Mouse (Mus musculus): ENCODE results near the gene Malsu1. TPM values are rescaled to one million over a fixed set of nuclear protein-coding genes. Genes with fewer than 3 reads are reported as not detected.
A peak's percentile ranks its signal among the peaks of the same experiment; 100 is the strongest.

The Malsu1 gene
- polyA plus RNA-seq, 1 experiment from 2014 or later, result 69.1 TPM

DNA sequence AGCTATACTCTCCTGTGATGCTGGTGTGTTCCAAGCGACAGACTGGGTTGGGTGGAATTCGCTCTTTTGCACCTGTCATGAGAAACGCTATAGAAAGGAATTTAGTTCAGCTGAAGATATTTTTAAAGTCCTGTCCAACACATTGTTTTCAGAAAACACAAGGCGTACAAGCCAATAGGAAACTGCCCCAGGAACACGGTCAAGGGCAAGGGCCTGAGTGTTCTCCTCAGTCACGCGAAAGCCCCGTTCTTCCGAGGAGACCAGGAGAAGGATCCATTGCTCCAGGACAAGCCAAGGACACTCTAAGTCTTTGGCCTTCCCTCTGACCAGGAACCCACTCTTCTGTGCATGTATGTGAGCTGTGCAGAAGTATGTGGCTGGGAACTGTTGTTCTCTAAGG is 17.6 kb upstream of the Malsu1 start:
- Histone ChIP-seq H3K9me3 (ENCODE audit: control insufficient read depth, low read length) (no peaks in the 10 kb centered on the region), H3K27ac (ENCODE audit: low read length) (no peak overlapping the region), H3K4me1 (ENCODE audit: control insufficient read depth, insufficient read depth, low read length) (no peaks in the 10 kb centered on the region), H3K27me3 (replicated peaks; ENCODE audit: control insufficient read depth, insufficient read depth, low read length) (no peaks in the 10 kb centered on the region), H3K36me3 (ENCODE audit: control insufficient read depth, insufficient read depth, low read length) (no peaks in the 10 kb centered on the region), H3K4me2 (ENCODE audit: low read depth, low read length) (no peak overlapping the region), H3K4me3 (ENCODE audit: low read length) (no peak overlapping the region), H3K9ac (ENCODE audit: low read depth, low read length) (no peak overlapping the region)
- no peak for ATAC-seq
- 84% methylated on average over 9 of the region's 9 CpGs for WGBS

DNA sequence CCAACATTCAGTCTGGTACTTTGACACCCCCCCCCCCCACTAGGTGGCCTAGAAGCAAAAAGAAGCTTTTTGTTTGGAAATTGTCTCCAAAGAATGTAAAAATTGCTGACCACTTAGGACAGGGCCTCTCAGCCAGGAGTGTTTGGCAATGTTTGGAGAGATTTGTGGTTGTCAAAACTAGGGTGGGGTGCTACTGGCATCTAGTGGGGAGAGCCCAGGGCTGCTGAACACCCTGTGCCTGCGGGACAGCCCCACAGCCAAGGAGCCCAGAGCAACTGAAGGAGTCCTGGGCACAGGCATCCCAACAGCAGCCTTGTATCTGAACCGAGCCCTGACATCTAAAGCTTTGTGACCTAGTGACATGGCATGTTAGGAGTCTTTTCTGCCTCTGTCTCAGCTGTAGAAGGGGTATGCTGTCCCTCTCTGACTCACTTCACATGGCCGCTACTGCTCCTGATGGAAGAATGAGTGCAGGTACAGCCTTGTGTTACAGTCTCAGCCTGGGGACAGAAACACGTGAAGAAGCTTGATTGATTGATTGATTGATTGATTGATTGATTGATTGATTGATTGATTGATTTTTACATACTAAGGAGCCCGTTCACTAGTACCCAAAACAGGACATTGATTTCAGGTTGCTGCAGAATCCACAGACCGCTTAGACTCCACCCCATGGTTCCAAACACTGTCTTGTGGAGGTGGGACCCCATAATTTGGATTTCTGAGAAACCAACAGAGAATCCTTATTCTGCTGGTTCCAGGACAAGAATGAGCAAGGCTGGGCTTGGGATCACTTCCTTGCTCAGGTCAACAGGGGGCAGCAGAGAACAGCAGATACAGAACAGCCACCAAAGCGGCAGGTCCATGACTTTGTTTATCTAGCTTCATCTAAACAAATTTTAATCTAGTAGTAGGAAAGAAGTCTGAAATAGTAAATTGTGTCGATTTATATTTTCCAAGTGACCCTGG is 16.3 kb upstream of the Malsu1 start:
- peak; percentile 38; the same call in 1 of the 2 replicates for ATAC-seq
- Histone ChIP-seq H3K9me3 (ENCODE audit: control insufficient read depth, low read length) (no peaks in the 10 kb centered on the region), H3K9ac (ENCODE audit: low read depth, low read length) (no peak overlapping the region), H3K4me3 (ENCODE audit: low read length) (no peak overlapping the region), H3K36me3 (ENCODE audit: control insufficient read depth, insufficient read depth, low read length) (no peaks in the 10 kb centered on the region), H3K27me3 (replicated peaks; ENCODE audit: control insufficient read depth, insufficient read depth, low read length) (no peaks in the 10 kb centered on the region), H3K4me2 (ENCODE audit: low read depth, low read length) (no peak overlapping the region), H3K4me1 (ENCODE audit: control insufficient read depth, insufficient read depth, low read length) (no peaks in the 10 kb centered on the region), H3K27ac (ENCODE audit: low read length) (no peak overlapping the region)
- 35% methylated on average over 8 of the region's 8 CpGs for WGBS

- no peak overlapping the region for H3K4me3 ChIP-seq (ENCODE audit: low read length)
- WGBS, result 45% methylated on average over 4 of the region's 4 CpGs
- no peak overlapping the region for H3K27ac ChIP-seq (ENCODE audit: low read length)
- no peaks in the 10 kb centered on the region for H3K27me3 ChIP-seq (replicated peaks; ENCODE audit: control insufficient read depth, insufficient read depth, low read length)
- H3K9me3 ChIP-seq (ENCODE audit: control insufficient read depth, low read length), result no peaks in the 10 kb centered on the region
- no peaks in the 10 kb centered on the region for H3K36me3 ChIP-seq (ENCODE audit: control insufficient read depth, insufficient read depth, low read length)
- no peak overlapping the region for H3K9ac ChIP-seq (ENCODE audit: low read depth, low read length)
- H3K4me1 ChIP-seq (ENCODE audit: control insufficient read depth, insufficient read depth, low read length), result no peaks in the 10 kb centered on the region
- no peak for ATAC-seq
- H3K4me2 ChIP-seq (ENCODE audit: low read depth, low read length), result no peak overlapping the region
Measured at GRCm38 (mm10) chr6:49068361-49068760, 5.2 kb upstream of the Malsu1 start.

DNA sequence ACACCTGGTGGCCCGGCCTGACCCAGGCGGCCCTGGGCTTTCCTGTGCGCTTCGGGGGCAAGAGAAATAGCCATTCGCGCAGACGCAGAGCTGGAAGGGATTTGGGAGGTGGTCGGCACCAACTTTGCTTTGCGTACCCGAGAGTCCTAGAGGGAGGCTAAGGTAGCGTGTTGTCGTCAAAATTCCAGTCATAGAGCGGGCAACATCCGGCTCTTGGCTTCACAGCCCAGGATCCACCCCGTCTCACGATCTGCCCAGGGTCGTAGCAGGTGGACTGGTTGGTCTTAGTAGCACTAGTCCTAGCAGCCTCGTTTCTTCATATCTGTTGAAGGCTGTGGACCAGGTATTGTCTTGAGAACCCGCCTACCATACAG is 509 bp downstream of the Malsu1 start:
- 2% methylated on average over 19 of the region's 19 CpGs for WGBS

DNA sequence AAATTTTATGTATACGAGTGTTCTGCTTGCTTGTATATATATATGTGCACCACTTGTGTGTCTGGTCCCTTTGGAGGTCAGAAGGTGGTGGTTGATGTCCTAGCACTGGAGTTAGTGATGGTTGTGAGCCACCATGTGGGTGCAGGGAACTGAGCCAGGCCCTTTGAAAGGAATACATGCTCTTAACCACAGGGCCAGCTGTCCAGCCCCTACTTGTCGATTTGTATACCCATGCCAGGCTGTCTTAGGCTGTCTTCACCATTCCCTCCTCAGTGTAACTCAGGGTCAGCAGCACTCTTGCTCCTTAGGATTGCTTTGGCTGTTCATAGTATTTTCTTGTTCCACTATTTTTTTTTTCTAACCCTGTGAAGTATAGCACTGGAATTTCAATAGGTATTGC is 4.3 kb downstream of the Malsu1 start:
- WGBS, result 88% methylated on average over 2 of the region's 2 CpGs
- ATAC-seq, result no peak
- H3K27ac ChIP-seq (ENCODE audit: low read length), result no peak overlapping the region

More for the DNA sequence above, 509 bp downstream of the Malsu1 start:
- H3K9ac ChIP-seq (ENCODE audit: low read depth, low read length), result peak overlapping the region; percentile 96
- ATAC-seq, result peak; percentile 61
- H3K4me3 ChIP-seq (ENCODE audit: low read length), result peak overlapping the region; percentile 95
- H3K4me1 ChIP-seq (ENCODE audit: control insufficient read depth, insufficient read depth, low read length), result peaks cover 8% of the 10 kb centered on the region; the same call in 1 of the 2 replicates
- no peaks in the 10 kb centered on the region for H3K9me3 ChIP-seq (ENCODE audit: control insufficient read depth, low read length)
- H3K36me3 ChIP-seq (ENCODE audit: control insufficient read depth, insufficient read depth, low read length), result no peaks in the 10 kb centered on the region
- peak overlapping the region; percentile 76 for H3K4me2 ChIP-seq (ENCODE audit: low read depth, low read length)
- peak overlapping the region; percentile 86 for H3K27ac ChIP-seq (ENCODE audit: low read length)
- H3K27me3 ChIP-seq (replicated peaks; ENCODE audit: control insufficient read depth, insufficient read depth, low read length), result no peaks in the 10 kb centered on the region

DNA sequence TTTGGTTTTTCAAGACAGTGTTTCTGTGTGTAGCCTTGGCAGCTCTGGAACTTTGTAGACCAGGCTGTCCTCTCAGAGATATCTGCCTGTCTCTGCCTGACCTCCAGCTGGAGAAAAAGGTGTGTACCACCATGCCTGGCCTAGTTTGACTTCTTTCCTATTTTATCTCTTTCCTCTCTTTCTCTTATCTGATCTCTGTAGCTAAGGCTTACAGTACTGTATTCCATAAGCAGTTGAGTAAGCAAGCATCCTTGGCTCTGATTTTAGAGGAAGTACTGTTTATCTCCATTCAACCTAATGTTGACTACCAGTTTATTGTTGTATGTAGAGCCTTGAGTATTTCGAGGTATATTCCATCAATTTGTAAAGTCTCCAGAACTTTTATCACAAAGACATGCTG is 5.7 kb downstream of the Malsu1 start:
- Histone ChIP-seq H3K4me1 (ENCODE audit: control insufficient read depth, insufficient read depth, low read length) (peaks cover 8% of the 10 kb centered on the region; the same call in 1 of the 2 replicates), H3K4me3 (ENCODE audit: low read length) (no peak overlapping the region), H3K9ac (ENCODE audit: low read depth, low read length) (no peak overlapping the region), H3K27me3 (replicated peaks; ENCODE audit: control insufficient read depth, insufficient read depth, low read length) (no peaks in the 10 kb centered on the region), H3K9me3 (ENCODE audit: control insufficient read depth, low read length) (no peaks in the 10 kb centered on the region), H3K36me3 (ENCODE audit: control insufficient read depth, insufficient read depth, low read length) (peaks cover 6% of the 10 kb centered on the region; the same call in 1 of the 2 replicates), H3K27ac (ENCODE audit: low read length) (no peak overlapping the region), H3K4me2 (ENCODE audit: low read depth, low read length) (no peak overlapping the region)
- no peak for ATAC-seq
- 93% methylated on average over 1 of the region's 1 CpGs for WGBS

More for the DNA sequence above, 4.3 kb downstream of the Malsu1 start:
- Histone ChIP-seq H3K4me1 (ENCODE audit: control insufficient read depth, insufficient read depth, low read length) (peaks cover 8% of the 10 kb centered on the region; the same call in 1 of the 2 replicates), H3K36me3 (ENCODE audit: control insufficient read depth, insufficient read depth, low read length) (no peaks in the 10 kb centered on the region), H3K4me3 (ENCODE audit: low read length) (no peak overlapping the region), H3K4me2 (ENCODE audit: low read depth, low read length) (no peak overlapping the region), H3K27me3 (replicated peaks; ENCODE audit: control insufficient read depth, insufficient read depth, low read length) (no peaks in the 10 kb centered on the region), H3K9me3 (ENCODE audit: control insufficient read depth, low read length) (no peaks in the 10 kb centered on the region), H3K9ac (ENCODE audit: low read depth, low read length) (no peak overlapping the region)

GRCm38 (mm10) chr6:49083008-49083407 is 9.4 kb downstream of the Malsu1 start:
- Histone ChIP-seq H3K4me1 (ENCODE audit: control insufficient read depth, insufficient read depth, low read length) (no peaks in the 10 kb centered on the region), H3K9ac (ENCODE audit: low read depth, low read length) (no peak overlapping the region), H3K27ac (ENCODE audit: low read length) (no peak overlapping the region), H3K36me3 (ENCODE audit: control insufficient read depth, insufficient read depth, low read length) (peaks cover 19% of the 10 kb centered on the region; the same call in 1 of the 2 replicates), H3K4me3 (ENCODE audit: low read length) (no peak overlapping the region), H3K4me2 (ENCODE audit: low read depth, low read length) (no peak overlapping the region), H3K9me3 (ENCODE audit: control insufficient read depth, low read length) (no peaks in the 10 kb centered on the region), H3K27me3 (replicated peaks; ENCODE audit: control insufficient read depth, insufficient read depth, low read length) (no peaks in the 10 kb centered on the region)
- no peak for ATAC-seq
- 87% methylated on average over 4 of the region's 4 CpGs for WGBS

DNA sequence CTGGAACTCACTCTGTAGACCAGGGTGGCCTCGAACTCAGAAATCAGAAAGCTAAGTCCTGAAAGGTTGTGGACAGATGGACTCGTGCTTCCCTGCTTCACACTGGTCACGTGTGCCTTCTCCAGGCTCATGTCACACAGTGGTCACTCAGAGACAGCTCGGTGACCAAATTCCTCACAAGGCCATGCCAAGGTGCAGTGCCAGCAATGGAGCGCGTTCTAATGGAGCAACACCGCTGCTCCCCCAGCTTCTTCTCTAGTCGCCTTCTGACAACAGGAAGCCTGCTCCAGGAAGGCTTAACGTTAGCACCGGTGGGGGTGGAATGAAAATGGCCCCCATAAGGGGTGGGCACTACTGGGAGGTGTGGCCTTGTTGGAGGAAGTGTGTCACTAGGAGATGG is 21.4 kb downstream of the Malsu1 start:
- Histone ChIP-seq H3K36me3 (ENCODE audit: control insufficient read depth, insufficient read depth, low read length) (peaks cover 22% of the 10 kb centered on the region), H3K4me2 (ENCODE audit: low read depth, low read length) (no peak overlapping the region), H3K4me3 (ENCODE audit: low read length) (no peak overlapping the region), H3K9ac (ENCODE audit: low read depth, low read length) (no peak overlapping the region), H3K27ac (ENCODE audit: low read length) (no peak overlapping the region), H3K27me3 (replicated peaks; ENCODE audit: control insufficient read depth, insufficient read depth, low read length) (no peaks in the 10 kb centered on the region), H3K9me3 (ENCODE audit: control insufficient read depth, low read length) (no peaks in the 10 kb centered on the region), H3K4me1 (ENCODE audit: control insufficient read depth, insufficient read depth, low read length) (peaks cover 17% of the 10 kb centered on the region)
- no peak for ATAC-seq
- WGBS, result 86% methylated on average over 10 of the region's 10 CpGs

DNA sequence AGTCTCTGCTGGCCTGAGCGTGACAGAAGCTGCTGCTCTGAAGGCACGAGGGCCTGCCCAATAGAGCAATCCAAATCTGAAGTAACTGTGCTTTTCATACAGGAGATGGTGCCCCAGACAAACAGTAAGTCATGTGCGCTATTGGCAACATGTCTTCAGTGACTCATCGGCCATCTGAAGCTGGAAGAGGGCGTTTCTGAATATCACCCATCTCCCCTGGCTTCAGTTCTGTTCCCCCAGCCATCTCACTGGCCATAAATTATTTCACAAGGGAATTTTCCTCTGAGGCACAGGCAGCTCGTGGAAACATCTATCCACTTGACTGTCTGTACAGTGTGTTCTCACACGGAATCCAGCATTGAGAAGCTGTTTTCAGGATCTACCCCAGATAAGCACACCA is 22.8 kb downstream of the Malsu1 start:
- H3K4me2 ChIP-seq (ENCODE audit: low read depth, low read length), result no peak overlapping the region
- H3K36me3 ChIP-seq (ENCODE audit: control insufficient read depth, insufficient read depth, low read length), result peaks cover 19% of the 10 kb centered on the region
- H3K27ac ChIP-seq (ENCODE audit: low read length), result peak overlapping the region; percentile 63
- no peak overlapping the region for H3K4me3 ChIP-seq (ENCODE audit: low read length)
- 62% methylated on average over 7 of the region's 7 CpGs for WGBS
- H3K9ac ChIP-seq (ENCODE audit: low read depth, low read length), result no peak overlapping the region
- ATAC-seq, result peak; percentile 21; the same call in 1 of the 2 replicates
- H3K27me3 ChIP-seq (replicated peaks; ENCODE audit: control insufficient read depth, insufficient read depth, low read length), result no peaks in the 10 kb centered on the region
- H3K4me1 ChIP-seq (ENCODE audit: control insufficient read depth, insufficient read depth, low read length), result peaks cover 17% of the 10 kb centered on the region
- no peaks in the 10 kb centered on the region for H3K9me3 ChIP-seq (ENCODE audit: control insufficient read depth, low read length)
